Mouse (Mus musculus): ENCODE measurements at regions not wholly inside any gene's neighbourhood (a gene's known extent, or its start where the extent isn't known, plus 50 kb on each side); places are given as distances from the start of the nearest gene placed in this dataset.
A peak's percentile ranks its signal among the peaks of the same experiment; 100 is the strongest.

- TF ChIP-seq GATA1 (IDR thresholded peaks at IDR 0.05; ENCODE audit: low read length), result no peak
Observed at GRCm38 (mm10) chr3:130839924-130840440, 109.8 kb upstream of the Rpl34 start.

DNA sequence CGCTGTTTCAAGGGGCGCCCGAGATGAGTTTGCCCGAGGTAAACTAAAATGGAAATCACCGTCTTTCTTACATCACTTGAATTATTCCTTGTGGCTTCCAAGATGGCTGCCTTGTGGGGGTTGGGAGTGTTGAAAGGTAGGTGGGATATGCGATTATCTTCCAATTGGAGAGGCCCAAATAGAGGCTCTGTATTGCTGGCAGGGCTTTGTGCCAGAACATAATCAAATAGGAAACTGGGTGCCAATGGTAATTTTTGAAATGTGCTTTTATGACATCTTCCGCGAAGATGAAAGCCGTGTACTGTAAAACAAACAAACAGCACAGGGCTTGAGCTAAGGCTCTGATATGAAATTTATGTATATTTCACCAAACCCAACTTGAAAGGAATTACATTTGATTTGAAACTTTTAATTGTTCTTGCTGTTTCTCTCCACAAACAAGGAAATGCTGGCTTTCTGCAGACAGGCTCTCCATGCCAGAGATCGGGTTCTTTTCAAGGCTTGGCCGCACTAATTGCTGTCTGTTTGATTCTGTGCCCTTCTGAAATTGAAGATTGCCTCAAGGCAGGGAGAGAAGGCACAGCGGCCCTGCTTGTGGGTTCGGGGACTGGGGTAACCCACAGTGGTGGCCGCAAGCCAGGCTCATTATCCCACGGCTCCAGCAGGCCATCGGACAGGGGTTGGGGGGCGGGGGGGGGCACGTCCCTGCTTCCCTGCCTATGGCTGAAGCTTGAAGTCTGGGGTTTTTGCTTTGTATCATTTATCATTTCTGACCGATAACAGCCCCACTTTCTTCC is 108.6 kb upstream of the Rpl34 start:
- no peak for TF ChIP-seq GATA1 (IDR thresholded peaks at IDR 0.05; ENCODE audit: low read length)

GRCm38 (mm10) chr3:130833722-130834121 is 103.5 kb upstream of the Rpl34 start:
- TF ChIP-seq GATA1 (IDR thresholded peaks at IDR 0.05; ENCODE audit: low read length), result no peak

DNA sequence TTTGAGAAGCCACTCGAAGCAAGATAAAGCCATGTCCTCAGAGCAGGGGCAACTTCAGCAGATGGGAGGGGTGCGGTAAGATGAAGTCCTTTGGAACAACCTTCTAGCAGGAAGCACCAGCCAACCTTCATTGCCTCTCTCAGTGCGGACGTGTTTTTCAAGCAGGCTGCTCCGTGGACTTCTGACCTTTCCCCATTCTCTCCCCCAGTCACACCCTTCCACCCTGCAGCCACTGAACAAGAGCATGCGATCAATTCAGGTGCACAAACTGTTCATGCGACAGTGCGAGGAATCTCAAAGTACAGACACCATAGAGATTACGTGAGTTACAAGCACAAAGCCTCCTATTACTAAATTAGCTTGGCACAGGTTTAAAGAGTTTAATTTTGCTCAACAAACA is 102.9 kb upstream of the Rpl34 start:
- TF ChIP-seq GATA1 (IDR thresholded peaks at IDR 0.05; ENCODE audit: low read length), result no peak

DNA sequence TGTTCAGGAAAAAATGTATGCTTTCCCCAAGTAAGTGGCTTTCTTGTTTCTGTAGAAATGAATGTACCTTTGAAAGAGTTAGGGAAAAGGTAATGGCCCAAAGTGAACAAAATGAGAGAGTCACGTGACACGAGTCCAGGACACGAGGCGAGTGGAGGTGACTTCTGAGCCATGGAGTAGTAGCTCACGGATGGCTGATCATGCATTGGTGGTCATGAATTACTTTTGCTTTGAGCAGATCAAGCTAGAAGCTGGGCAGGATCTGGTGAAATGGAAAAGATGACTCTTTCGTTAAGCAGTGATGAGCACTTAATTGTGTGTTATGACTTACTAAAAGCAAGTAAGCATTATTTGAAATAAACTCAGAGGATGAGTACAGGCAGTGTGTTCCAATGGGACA is 101.6 kb upstream of the Rpl34 start:
- no peak for TF ChIP-seq GATA1 (IDR thresholded peaks at IDR 0.05; ENCODE audit: low read length)

DNA sequence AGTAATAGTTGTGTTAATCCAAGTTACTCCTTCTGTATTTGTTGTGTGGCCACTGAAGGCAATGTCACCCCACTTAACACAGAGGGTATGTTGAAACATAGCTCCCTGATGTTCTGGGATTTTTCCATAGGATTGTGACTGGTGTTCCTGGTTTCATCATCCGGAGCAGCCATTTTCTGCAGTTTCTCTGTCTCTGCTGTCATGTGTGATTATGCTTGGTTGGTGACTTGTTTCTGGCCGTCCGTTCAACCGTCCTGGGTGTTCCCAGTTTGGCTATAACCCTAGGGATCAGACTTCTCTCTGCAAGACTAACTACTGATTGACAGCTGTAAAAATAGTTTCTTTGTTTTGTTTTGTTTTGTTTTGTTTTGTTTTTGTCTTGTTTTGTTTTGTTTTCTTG is 98.1 kb upstream of the Rpl34 start:
- no peak for TF ChIP-seq GATA1 (IDR thresholded peaks at IDR 0.05; ENCODE audit: low read length)

DNA sequence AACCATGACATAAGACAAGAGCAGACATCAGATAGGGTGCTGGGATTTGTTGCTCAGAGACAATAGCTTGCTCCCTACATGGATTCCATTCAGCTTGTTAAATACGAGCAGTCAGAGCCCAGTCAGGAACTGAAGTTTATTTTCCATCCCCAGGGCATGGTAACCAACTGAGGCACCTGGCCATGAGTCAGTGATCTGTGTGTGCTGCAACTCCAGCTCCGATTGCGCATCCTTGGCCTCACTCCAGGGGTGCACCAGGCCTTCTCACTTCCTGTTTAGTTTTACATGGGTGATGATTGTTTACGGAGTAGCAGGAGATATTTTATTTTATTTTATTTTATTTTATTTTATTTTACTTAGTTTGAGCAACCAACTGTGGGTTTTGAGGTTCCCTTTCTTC is 97.7 kb upstream of the Rpl34 start:
- TF ChIP-seq GATA1 (IDR thresholded peaks at IDR 0.05; ENCODE audit: low read length), result no peak

DNA sequence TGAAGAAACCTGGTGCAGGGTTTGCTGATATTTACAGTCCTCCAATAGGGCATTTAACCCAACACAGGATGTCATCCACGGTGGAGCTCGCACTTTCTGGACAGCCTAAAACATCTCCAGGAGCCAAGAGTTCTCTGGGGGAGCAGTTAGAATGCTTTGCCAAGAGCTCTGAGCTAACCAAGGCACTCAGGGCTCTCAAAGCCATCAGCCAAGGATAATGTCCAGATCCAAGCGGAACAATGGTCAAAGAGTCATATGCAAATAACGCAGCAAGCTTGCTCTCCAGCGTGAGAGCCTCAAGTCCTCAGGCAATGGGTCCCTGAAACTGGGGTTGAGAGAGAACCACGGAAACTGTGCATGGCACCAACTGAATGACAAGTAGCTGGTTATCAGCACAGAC is 96.8 kb upstream of the Rpl34 start:
- TF ChIP-seq GATA1 (IDR thresholded peaks at IDR 0.05; ENCODE audit: low read length), result no peak

GRCm38 (mm10) chr3:130819837-130820098 is 89.6 kb upstream of the Rpl34 start:
- no peak for TF ChIP-seq GATA1 (IDR thresholded peaks at IDR 0.05; ENCODE audit: low read length)

DNA sequence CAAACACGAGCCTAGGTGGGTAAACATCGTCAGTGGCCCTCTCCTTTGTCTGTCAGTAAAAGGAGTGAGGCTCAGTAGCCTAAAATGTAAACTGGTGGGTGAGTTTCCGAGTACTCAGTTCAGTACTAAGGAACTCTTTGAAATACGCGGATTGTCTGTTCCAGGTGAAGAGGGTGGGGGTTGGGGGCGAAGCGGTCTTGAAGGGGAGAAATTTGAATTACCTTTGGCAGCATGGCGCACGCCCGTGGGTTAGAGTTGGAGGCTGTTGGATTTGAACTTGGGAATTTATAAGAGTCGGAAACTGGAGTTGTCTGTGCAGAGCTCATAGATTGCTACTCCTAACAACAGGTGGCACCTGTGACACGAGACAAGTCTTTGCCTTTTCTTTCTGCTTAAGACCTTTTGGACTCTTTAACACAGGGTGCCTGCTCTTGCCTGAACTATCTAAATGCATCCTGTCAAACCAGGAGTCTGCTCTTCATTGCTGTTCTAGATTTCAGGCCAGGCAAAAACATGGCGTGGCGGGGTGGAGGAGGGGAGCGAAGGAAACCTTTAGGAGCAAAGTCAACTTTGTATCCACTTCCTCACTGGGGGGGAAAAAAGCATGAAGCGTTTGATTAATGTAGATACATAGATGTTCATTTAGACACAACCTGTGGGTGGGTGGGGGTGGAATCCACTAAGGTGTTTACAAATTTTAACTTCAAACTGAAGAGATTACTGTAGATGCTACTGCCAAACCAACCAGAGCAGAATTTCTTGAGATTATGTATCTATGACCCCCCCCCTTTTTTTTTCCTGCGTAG is 89.0 kb upstream of the Rpl34 start:
- TF ChIP-seq GATA1 (IDR thresholded peaks at IDR 0.05; ENCODE audit: low read length), result no peak

DNA sequence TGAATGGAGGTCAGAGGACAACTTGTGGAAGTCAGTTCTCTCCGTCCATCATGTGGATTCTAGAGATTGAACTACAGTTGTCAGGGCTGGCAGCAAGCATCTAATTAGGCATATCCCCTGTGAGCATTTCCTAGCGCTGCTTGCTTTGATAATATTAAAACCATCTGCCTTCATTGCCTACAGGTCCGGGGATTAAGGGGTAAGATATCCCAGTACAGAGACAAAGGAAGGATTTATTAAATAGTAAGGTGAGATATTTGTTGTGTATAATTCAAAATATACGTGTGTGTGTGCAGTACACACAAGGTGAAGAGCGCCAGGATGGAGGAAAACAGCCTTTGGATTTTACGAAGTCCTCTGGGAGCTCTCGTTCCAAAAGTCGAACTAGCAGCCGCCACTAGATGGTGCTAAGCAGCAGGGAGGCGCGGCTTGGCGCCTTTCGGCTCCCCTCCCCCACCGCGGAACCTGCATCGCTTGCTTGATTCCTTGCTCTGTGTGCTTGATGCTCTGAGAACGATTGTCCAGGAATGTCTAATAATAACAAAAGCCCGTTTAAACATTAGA is 88.4 kb upstream of the Rpl34 start:
- TF ChIP-seq GATA1 (IDR thresholded peaks at IDR 0.05; ENCODE audit: low read length), result no peak

DNA sequence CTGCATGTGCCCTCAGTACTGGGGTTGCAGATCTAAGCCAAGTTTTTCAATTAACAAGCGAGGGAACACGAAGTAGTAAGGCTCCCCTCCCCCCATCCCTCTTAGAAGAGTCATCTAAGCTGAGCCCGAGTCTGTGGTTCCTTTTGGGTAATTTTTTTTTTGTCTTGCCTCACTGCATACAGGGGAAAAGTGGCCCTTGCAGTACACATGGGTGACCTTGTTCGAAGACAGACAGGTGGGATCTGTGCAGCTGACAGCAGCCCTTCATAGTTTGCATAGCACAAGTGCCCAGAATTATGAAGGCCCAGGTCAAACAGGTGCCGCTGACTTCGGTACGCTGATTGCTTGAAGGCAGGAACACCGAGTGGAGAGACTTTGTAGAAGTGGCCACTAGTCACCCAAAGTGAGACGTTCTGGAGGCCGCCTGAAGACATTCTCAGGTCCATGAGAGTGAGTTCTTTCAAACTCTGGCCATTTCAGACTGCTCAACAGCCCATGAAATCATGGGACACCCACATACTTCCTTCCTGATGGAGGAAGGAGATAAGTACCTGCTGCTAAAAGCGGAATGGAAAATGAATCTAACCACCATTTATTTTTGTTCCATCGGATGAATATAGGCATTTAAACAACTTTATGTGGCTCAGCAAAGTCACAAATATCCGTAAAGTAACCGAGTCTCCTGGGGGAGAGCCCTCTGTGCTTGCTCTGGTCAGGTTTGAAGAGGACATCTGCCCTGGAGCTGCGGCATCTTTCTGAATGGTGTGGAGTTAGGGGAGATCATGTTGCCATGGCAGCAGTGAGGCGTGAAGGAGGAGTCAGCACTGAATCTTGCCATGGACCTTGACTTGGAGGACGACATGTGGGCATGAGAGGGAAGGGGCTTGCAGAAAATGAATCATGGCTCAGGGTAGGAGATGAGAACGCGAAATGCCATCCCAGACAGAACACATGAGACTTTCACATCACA is 79.8 kb upstream of the Rpl34 start:
- TF ChIP-seq GATA1 (IDR thresholded peaks at IDR 0.05; ENCODE audit: low read length), result peak; percentile 41

- no peak for TF ChIP-seq GATA1 (IDR thresholded peaks at IDR 0.05; ENCODE audit: low read length)
Observed at GRCm38 (mm10) chr3:130805345-130805744, 75.1 kb upstream of the Rpl34 start.

GRCm38 (mm10) chr3:130804327-130804662 is 74.1 kb upstream of the Rpl34 start:
- no peak for TF ChIP-seq GATA1 (IDR thresholded peaks at IDR 0.05; ENCODE audit: low read length)

- TF ChIP-seq GATA1 (IDR thresholded peaks at IDR 0.05; ENCODE audit: low read length), result no peak
Observed at GRCm38 (mm10) chr3:130803591-130804326, 73.6 kb upstream of the Rpl34 start.

Measured in G1E-ER4 (cell line).